Mouse (Mus musculus): Measurements from ENCODE around the gene Ube2e1.

- TF ChIP-seq CTCF (IDR thresholded peaks at IDR 0.05), result peak; percentile 49
- TF ChIP-seq EP300 (IDR thresholded peaks at IDR 0.05), result no peak
Observed at GRCm38 (mm10) chr14:18238750-18239731, 92.6 kb downstream of the Ube2e1 start, which contains the start of gene Nr1d2.
